Mouse (Mus musculus): ENCODE results near the gene Tcf20. TPM values are rescaled to one million over a fixed set of nuclear protein-coding genes. Genes with fewer than 3 reads are reported as not detected.

Tcf20 gene
- total and polyA plus RNA-seq, 3 experiments = 34.7 to 92.0 (median 91.8) TPM

GRCm38 (mm10) chr15:82872037-82872436 lies 115.6 kb downstream of the Tcf20 start:
- peak; percentile 69 for DNase-seq (ENCODE audit: low read depth, low spot score)
- no peaks in the 10 kb centered on the region for H3K9me3 ChIP-seq (replicated peaks; ENCODE audit: insufficient read depth, low read length)
- H3K27me3 ChIP-seq (ENCODE audit: control insufficient read depth in 1 of 2, insufficient read depth in 2 of 2, low read length in 2 of 2) = no peaks in the 10 kb centered on the region
- peaks cover 40% of the 10 kb centered on the region for H3K79me2 ChIP-seq (ENCODE audit: control insufficient read depth, insufficient read depth, low read length, poor library complexity)
- peaks cover 3 to 14% of the 10 kb centered on the region in 2 experiments; a peak in 2 of 4 replicates for H3K4me1 ChIP-seq (ENCODE audit: control insufficient read depth in 1 of 2, insufficient read depth in 2 of 2, low read length in 2 of 2)
- no peak overlapping the region for H3K9ac ChIP-seq (ENCODE audit: control insufficient read depth, low read depth, low read length, poor library complexity, severe bottlenecking)
- H3K4me3 ChIP-seq (ENCODE audit: control insufficient read depth in 1 of 2, insufficient read depth in 1 of 2, low read depth in 2 of 2, low read length in 2 of 2) = no peak overlapping the region
- H3K27ac ChIP-seq (ENCODE audit: control insufficient read depth, low read depth, low read length) = no peak overlapping the region
- peaks cover 2 to 28% of the 10 kb centered on the region in 2 experiments for H3K36me3 ChIP-seq (ENCODE audit: control insufficient read depth in 1 of 2, insufficient read depth in 2 of 2, low read length in 2 of 2)
- TF ChIP-seq ZKSCAN1 (IDR thresholded peaks at IDR 0.05; ENCODE audit: low read depth, low read length) = no peak
- TF ChIP-seq NRF1 (IDR thresholded peaks at IDR 0.05; ENCODE audit: insufficient read depth, low read depth, low read length, poor library complexity, severe bottlenecking) = no peak
- no peak for TF ChIP-seq MAFK (IDR thresholded peaks at IDR 0.05; ENCODE audit: borderline replicate concordance, low read depth, low read length)
- TF ChIP-seq POLR2A (IDR thresholded peaks at IDR 0.05; ENCODE audit: control insufficient read depth in 1 of 2, insufficient read depth in 1 of 2, low read depth in 1 of 2, low read length in 2 of 2, poor library complexity in 1 of 2) = no peak
- no peak for TF ChIP-seq ZC3H11A (IDR thresholded peaks at IDR 0.05; ENCODE audit: low read depth, low read length)
- no peak for TF ChIP-seq JUND (IDR thresholded peaks at IDR 0.05; ENCODE audit: low read depth, low read length)
- 0 out of 2 replicates have a peak, but pooled peaks have one; percentile 35 for TF ChIP-seq HCFC1 (IDR thresholded peaks at IDR 0.05; ENCODE audit: low read depth, low read length)
- no peak for TF ChIP-seq BHLHE40 (IDR thresholded peaks at IDR 0.05; ENCODE audit: borderline replicate concordance, low read depth, low read length)
- no peak for TF ChIP-seq UBTF (IDR thresholded peaks at IDR 0.05; ENCODE audit: borderline replicate concordance, insufficient read depth, low read depth, low read length)
- TF ChIP-seq POLR2AphosphoS5 (IDR thresholded peaks at IDR 0.05; ENCODE audit: borderline replicate concordance, low read depth, low read length) = no peak
- peak; percentile 66; the same call in 1 of the 2 replicates for TF ChIP-seq RCOR1 (IDR thresholded peaks at IDR 0.05; ENCODE audit: low read depth, low read length)
- peak; percentile 83; the same call in 1 of the 2 replicates for TF ChIP-seq MYC (IDR thresholded peaks at IDR 0.05; ENCODE audit: low read depth, low read length)
- no peak for TF ChIP-seq CTCF (IDR thresholded peaks at IDR 0.05 in 2 of 3, conservative IDR thresholded peaks at IDR 0.05 in 1 of 3; ENCODE audit: control insufficient read depth in 1 of 3, insufficient read depth in 1 of 3, low read depth in 2 of 3, low read length in 3 of 3, poor library complexity in 1 of 3, severe bottlenecking in 1 of 3)
- no peak for TF ChIP-seq RAD21 (IDR thresholded peaks at IDR 0.05; ENCODE audit: low read depth, low read length)
- peak; percentile 91 for TF ChIP-seq ZNF384 (IDR thresholded peaks at IDR 0.05; ENCODE audit: low read depth, low read length)
- peak; percentile 87 for TF ChIP-seq GATA1 (IDR thresholded peaks at IDR 0.05; ENCODE audit: low read depth, low read length)
- TF ChIP-seq TAL1 (IDR thresholded peaks at IDR 0.05; ENCODE audit: low read length) = peak; percentile 71
- TF ChIP-seq KAT2A (conservative IDR thresholded peaks at IDR 0.05; ENCODE audit: low read depth, low read length) = no peak
- no peak for TF ChIP-seq MEF2A (IDR thresholded peaks at IDR 0.05; ENCODE audit: extremely low read depth, insufficient replicate concordance, low read depth, low read length, poor library complexity, severe bottlenecking)
- TF ChIP-seq ETS1 (IDR thresholded peaks at IDR 0.05; ENCODE audit: low read depth, low read length) = peak; percentile 74
- TF ChIP-seq MXI1 (IDR thresholded peaks at IDR 0.05; ENCODE audit: low read depth, low read length) = peak; percentile 87
- TF ChIP-seq SIN3A (IDR thresholded peaks at IDR 0.05; ENCODE audit: low read length) = peak; percentile 80
- no peak for TF ChIP-seq MAX (IDR thresholded peaks at IDR 0.05; ENCODE audit: low read length)
- TF ChIP-seq E2F4 (IDR thresholded peaks at IDR 0.05; ENCODE audit: borderline replicate concordance, low read depth, low read length) = no peak
- TF ChIP-seq CHD1 (IDR thresholded peaks at IDR 0.05; ENCODE audit: low read depth, low read length) = 0 out of 2 replicates have a peak, but pooled peaks have one; percentile 71
- no peak for TF ChIP-seq NELFE (IDR thresholded peaks at IDR 0.05; ENCODE audit: low read depth, low read length)
- peak; percentile 81 for TF ChIP-seq TBP (IDR thresholded peaks at IDR 0.05; ENCODE audit: low read depth, low read length)
- peak; percentile 74 for TF ChIP-seq ELF1 (IDR thresholded peaks at IDR 0.05; ENCODE audit: low read depth, low read length)
- TF ChIP-seq SMC3 (IDR thresholded peaks at IDR 0.05; ENCODE audit: low read depth, low read length) = no peak
- TF ChIP-seq USF1 (IDR thresholded peaks at IDR 0.05; ENCODE audit: low read depth, low read length) = no peak
- no peak for TF ChIP-seq MAZ (IDR thresholded peaks at IDR 0.05; ENCODE audit: low read depth, low read length)
- TF ChIP-seq CHD2 (IDR thresholded peaks at IDR 0.05; ENCODE audit: low read length) = no peak; the same call in 1 of the 2 replicates
- no peak for TF ChIP-seq ZMIZ1 (IDR thresholded peaks at IDR 0.05; ENCODE audit: low read depth, low read length)
- peak; percentile 78 for TF ChIP-seq TCF12 (IDR thresholded peaks at IDR 0.05; ENCODE audit: low read depth, low read length)
- TF ChIP-seq POLR2AphosphoS2 (IDR thresholded peaks at IDR 0.05; ENCODE audit: low read length) = no peak
- peak; percentile 73 to 75 for TF ChIP-seq EP300 (IDR thresholded peaks at IDR 0.05; ENCODE audit: low read depth in 1 of 2, low read length in 2 of 2)
- no peak for TF ChIP-seq MYB (IDR thresholded peaks at IDR 0.05; ENCODE audit: low read depth, low read length)
- TF ChIP-seq USF2 (IDR thresholded peaks at IDR 0.05; ENCODE audit: borderline replicate concordance in 1 of 2, insufficient read depth in 1 of 2, low read depth in 1 of 2, low read length in 2 of 2) = no peak

Measured in MEL (cell line).